Mouse (Mus musculus): Measurements from ENCODE around the gene Jun. TPM values are rescaled to one million over a fixed set of nuclear protein-coding genes. Genes with fewer than 3 reads are reported as not detected.

Gene Jun
- polyA plus RNA-seq, 1 experiment = 13.7 TPM

DNA sequence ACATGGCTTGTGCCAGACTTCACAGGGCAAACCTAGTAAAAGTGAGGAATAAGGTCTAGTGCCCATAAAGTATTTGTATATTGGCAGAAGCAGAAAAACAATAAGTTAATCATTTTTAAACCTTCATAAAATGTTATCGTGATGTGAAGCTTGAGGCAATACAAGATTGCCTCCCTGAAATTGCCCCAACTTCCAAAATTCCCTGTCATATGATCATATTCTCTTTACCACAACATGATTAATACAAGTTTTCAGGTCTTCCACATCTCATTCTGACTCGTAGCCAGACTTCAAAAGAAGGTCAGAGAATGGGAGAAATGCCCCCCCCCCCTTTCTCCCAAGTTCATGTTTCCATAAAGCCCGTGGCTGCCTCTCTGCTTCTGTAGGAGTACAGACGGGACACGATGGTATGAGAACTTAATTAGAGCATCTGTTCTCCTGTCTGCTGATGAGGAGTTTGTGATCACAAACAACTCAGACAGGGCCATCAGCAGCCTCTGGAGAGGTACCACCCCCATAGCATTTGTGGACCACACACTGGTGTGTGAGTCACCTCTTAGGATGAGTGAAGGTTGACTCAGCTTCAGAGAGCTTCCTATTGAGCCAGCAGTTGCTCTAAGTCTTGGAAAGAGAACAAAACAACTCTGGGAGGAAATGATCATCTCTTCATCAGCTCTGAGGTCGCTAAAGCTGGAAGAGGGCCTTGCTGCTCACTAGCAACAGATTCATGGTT is 50.8 kb downstream of the Jun start:
- H3K36me3 ChIP-seq (ENCODE audit: control insufficient read depth) = no peaks in the 10 kb centered on the region
- no peaks in the 10 kb centered on the region for H3K9me3 ChIP-seq (ENCODE audit: control insufficient read depth, low read length)
- TF ChIP-seq GATA1 (IDR thresholded peaks at IDR 0.05; ENCODE audit: low read length) (no peak), TAL1 (IDR thresholded peaks at IDR 0.05; ENCODE audit: low read length) (no peak)
- no peaks in the 10 kb centered on the region for H3K27me3 ChIP-seq (ENCODE audit: control insufficient read depth)
- H3K4me1 ChIP-seq (ENCODE audit: control insufficient read depth) = no peaks in the 10 kb centered on the region
- no peak overlapping the region for H3K4me3 ChIP-seq (replicated peaks)

DNA sequence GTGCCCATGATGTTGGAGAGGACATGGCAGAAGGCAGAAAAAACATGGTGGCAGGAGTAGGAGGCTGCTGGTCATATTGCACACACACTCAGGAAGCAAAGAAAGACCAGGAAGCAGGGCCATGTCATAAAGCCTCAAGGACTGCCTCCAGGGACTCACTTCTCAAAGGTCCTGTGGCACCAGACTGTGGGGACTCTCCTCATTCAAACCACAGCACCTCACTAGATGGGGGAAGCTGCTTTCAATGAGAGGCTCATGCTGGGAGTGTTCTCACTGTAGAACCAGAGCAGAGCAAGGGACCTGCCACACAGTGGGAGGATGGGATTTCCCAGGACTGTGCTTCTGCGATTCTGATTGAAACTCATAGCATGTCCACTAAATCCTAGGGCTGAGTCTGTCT is 51.9 kb downstream of the Jun start:
- Histone ChIP-seq H3K9me3 (ENCODE audit: control insufficient read depth, low read length) (no peaks in the 10 kb centered on the region), H3K4me3 (replicated peaks) (no peak overlapping the region), H3K27me3 (ENCODE audit: control insufficient read depth) (no peaks in the 10 kb centered on the region), H3K4me1 (ENCODE audit: control insufficient read depth) (no peaks in the 10 kb centered on the region), H3K36me3 (ENCODE audit: control insufficient read depth) (no peaks in the 10 kb centered on the region)
- no peak for TF ChIP-seq TAL1 (IDR thresholded peaks at IDR 0.05; ENCODE audit: low read length)
- no peak for TF ChIP-seq GATA1 (IDR thresholded peaks at IDR 0.05; ENCODE audit: low read length)

DNA sequence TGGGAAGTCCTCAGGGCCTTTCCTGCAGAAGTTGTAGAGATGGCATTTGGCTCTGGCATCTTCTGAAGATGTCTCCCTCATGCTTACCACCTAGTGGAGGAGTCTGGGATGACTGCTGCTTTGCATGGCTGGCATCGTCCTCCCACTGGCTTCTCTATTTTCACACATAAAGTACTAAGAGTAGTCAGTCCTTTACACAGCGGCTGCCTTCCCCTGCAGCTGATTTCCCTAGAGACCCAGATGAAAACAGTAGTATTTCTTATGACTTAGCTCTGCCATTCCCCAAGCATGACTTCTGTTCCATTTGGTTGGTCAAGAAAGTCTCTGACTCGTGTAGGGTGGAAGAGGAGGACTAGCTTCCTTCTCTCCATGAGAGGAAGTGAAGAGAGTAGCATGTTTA is 52.8 kb downstream of the Jun start:
- TF ChIP-seq TAL1 (IDR thresholded peaks at IDR 0.05; ENCODE audit: low read length) (no peak), GATA1 (IDR thresholded peaks at IDR 0.05; ENCODE audit: low read length) (no peak)
- H3K4me1 ChIP-seq (ENCODE audit: control insufficient read depth) = no peaks in the 10 kb centered on the region
- no peak overlapping the region for H3K4me3 ChIP-seq (replicated peaks)

More for the DNA sequence above, 52.8 kb downstream of the Jun start:
- Histone ChIP-seq H3K27me3 (ENCODE audit: control insufficient read depth) (no peaks in the 10 kb centered on the region), H3K36me3 (ENCODE audit: control insufficient read depth) (no peaks in the 10 kb centered on the region), H3K9me3 (ENCODE audit: control insufficient read depth, low read length) (no peaks in the 10 kb centered on the region)

Other genes starting within 250 kb of the Jun start
- gene Eqtn, start 123.4 kb downstream of the Jun start, polyA plus RNA-seq (2012) = not detected in 2 replicates
- 0.12 TPM in 2 replicates for gene Mysm1, start 73.1 kb downstream of the Jun start, polyA plus RNA-seq (2012)